Mouse (Mus musculus) heart, adult 2 months (tissue): Measurements from ENCODE around the gene Ccdc97. TPM values are rescaled to one million over a fixed set of nuclear protein-coding genes. Genes with fewer than 3 reads are reported as not detected.

Experiments
- DNase-seq, 2 experiments: peaks; one replicate each; pipeline ENCODE4 v3.0.0; 2021
- H3K27ac ChIP-seq: fragments of 200-600 bp; 2 replicates; pipeline ENCODE4 v1.8.1; 2022
- H3K27me3 ChIP-seq: fragments of 200-500 bp; 2 replicates; pipeline ENCODE4 v1.6.1; 2012; ENCODE audit warnings: mild to moderate bottlenecking, low read length, inconsistent platforms, mixed read lengths; ENCODE audit not compliant: control insufficient read depth, insufficient read depth
- H3K36me3 ChIP-seq: fragments of 200-500 bp; 2 replicates; pipeline ENCODE4 v1.6.1; 2012; ENCODE audit warnings: low read length, inconsistent platforms; ENCODE audit not compliant: control insufficient read depth, insufficient read depth
- H3K4me1 ChIP-seq: fragments of 200-500 bp; 2 replicates; pipeline ENCODE4 v1.6.1; 2011; ENCODE audit warnings: low read length; ENCODE audit not compliant: control insufficient read depth, insufficient read depth
- H3K4me3 ChIP-seq: fragments of 200-600 bp; 2 replicates; pipeline ENCODE4 v1.8.1; 2022
- H3K79me2 ChIP-seq: fragments of 200-500 bp; replicated peaks from 2 replicates; pipeline ENCODE4 v1.6.1; 2012; ENCODE audit warnings: mild to moderate bottlenecking, inconsistent platforms, low read length, moderate library complexity, mixed read lengths; ENCODE audit not compliant: control insufficient read depth, insufficient read depth
- H3K9ac ChIP-seq: fragments of 200-500 bp; 2 replicates; pipeline ENCODE4 v1.6.1; 2012; ENCODE audit warnings: low read depth, mild to moderate bottlenecking, control low read depth, inconsistent platforms, low read length, mixed read lengths
- CTCF ChIP-seq: fragments of 200-600 bp; IDR thresholded peaks from 2 replicates; pipeline ENCODE4 v1.8.1; 2022; ENCODE audit warnings: antibody characterized with exemption, mild to moderate bottlenecking, moderate library complexity
- EP300 ChIP-seq: fragments of 200-500 bp; IDR thresholded peaks from 2 replicates; pipeline ENCODE4 v1.6.1; 2011; ENCODE audit warnings: low read depth, low read length, control low read depth; ENCODE audit not compliant: insufficient read depth
- POLR2A ChIP-seq: fragments of 200-500 bp; IDR thresholded peaks from 2 replicates; pipeline ENCODE4 v1.6.1; 2011; ENCODE audit warnings: mild to moderate bottlenecking, low read depth, low read length, control low read depth; ENCODE audit not compliant: insufficient read depth
- WGBS: fragments of 180-500 bp; shearing (Covaris S2); methylation state at CpG from one replicate; pipeline ENCODE4 v1.1.7; 2018; 5-methylcytosine and 5-hydroxymethylcytosine counted together
- intact Hi-C: fragments of 180-260 bp; cut with DNase I; formaldehyde crosslinking; loops from one replicate; pipeline ENCODE4 v1.15.1; 2025
- polyA plus RNA-seq: library from polyadenylated mRNA; depleted of rRNA; stranded (reverse); fragments of >200 nt; gene quantifications from 2 replicates; pipeline ENCODE4 v1.2.3, GENCODE M21; 2012; rRNA removed
- total RNA-seq, 2 experiments: library from RNA; stranded (reverse); gene quantifications; 2 replicates each; pipeline ENCODE4 v1.2.3; 2021

Ccdc97 gene
- total and polyA plus RNA-seq, 3 experiments: 51.8 to 62.9 (median 59.3) TPM

DNA sequence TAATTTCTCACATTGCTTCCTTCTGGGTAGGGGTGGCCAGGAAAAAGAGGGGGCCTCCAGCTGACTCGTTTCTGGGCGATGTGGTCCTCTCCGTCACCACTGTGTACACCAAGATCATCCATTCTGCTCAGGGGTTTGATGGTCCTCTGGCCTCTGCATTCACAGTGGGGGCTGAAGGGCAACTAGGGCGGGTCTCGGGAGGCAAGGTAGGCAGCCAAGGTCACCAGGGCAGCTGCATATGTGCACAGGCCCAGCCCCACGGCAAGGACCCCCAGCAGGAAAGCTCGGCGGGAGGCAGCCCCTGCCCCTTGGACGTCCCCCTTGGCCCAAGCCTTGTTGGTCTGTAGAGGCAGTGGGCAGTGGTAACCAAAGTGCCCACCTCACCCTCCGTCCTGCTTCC is 49.7 kb downstream of the Ccdc97 start:
- H3K79me2 ChIP-seq: no peaks in the 10 kb centered on the region
- no peaks in the 10 kb centered on the region for H3K27me3 ChIP-seq
- 89% methylated on average over 10 of the region's 10 CpGs for WGBS
- intact Hi-C loops: no loop called here
- no peaks in the 10 kb centered on the region for H3K4me1 ChIP-seq
- H3K4me3 ChIP-seq: no peak overlapping the region
- DNase-seq: no peak
- no peaks in the 10 kb centered on the region for H3K36me3 ChIP-seq
- H3K27ac ChIP-seq: no peak overlapping the region
- no peak for TF ChIP-seq EP300
- no peak for TF ChIP-seq POLR2A
- no peak for TF ChIP-seq CTCF
- H3K9ac ChIP-seq: no peak overlapping the region

DNA sequence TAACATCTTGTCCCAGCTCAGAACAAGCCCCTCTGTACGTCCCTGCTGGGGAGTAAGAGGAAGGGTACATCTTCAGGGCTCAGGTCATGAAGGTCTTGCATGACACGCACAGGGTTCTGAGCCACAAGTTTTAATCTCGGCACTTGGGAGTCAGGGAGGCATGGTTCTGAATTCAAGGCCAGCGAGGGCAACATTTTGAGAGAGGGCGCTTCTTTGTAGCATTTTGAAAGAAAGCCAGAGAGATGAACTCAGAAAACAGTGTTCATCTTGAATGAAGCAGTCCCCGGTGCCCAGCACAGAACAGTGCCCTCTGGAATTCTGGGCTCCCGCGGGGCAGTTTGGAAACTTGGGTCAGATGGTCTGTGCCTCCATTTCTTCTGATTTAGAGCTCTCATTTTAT is 52.5 kb downstream of the Ccdc97 start:
- 92% methylated on average over 8 of the region's 8 CpGs for WGBS

More for the DNA sequence above, 52.5 kb downstream of the Ccdc97 start:
- Histone ChIP-seq H3K4me3 (no peak overlapping the region), H3K36me3 (no peaks in the 10 kb centered on the region), H3K4me1 (no peaks in the 10 kb centered on the region), H3K27ac (no peak overlapping the region), H3K9ac (no peak overlapping the region), H3K79me2 (no peaks in the 10 kb centered on the region; the same call in 1 of the 2 replicates), H3K27me3 (no peaks in the 10 kb centered on the region)
- DNase-seq: no peak
- TF ChIP-seq EP300 (no peak), CTCF (no peak), POLR2A (no peak)
- intact Hi-C loops: no loop called here

Other genes with a start within 250 kb of the Ccdc97 start
- 10 to 100 TPM; 13.5 to 14.6 TPM for gene Ceacam1, start 241.5 kb downstream of the Ccdc97 start, total RNA-seq
- 9.8 and 17.3 TPM in 2 replicates for gene Ceacam1, start 241.5 kb downstream of the Ccdc97 start, polyA plus RNA-seq
- 1 to 10 TPM; 2.6 to 3.3 TPM for gene Ceacam2, start 179.2 kb downstream of the Ccdc97 start, total RNA-seq
- gene Ceacam2, start 179.2 kb downstream of the Ccdc97 start, polyA plus RNA-seq: 0.06 and 0.10 TPM in 2 replicates
- under 1 TPM in 1 of 2 experiments, not detected in 1; 0.47 TPM for gene Erich4, start 103.2 kb downstream of the Ccdc97 start, total RNA-seq
- not detected in 2 replicates for gene Erich4, start 103.2 kb downstream of the Ccdc97 start, polyA plus RNA-seq
- gene Dmac2, start 99.7 kb downstream of the Ccdc97 start, total RNA-seq: 10 to 100 TPM; 52.2 to 61.8 TPM
- gene Dmac2, start 99.7 kb downstream of the Ccdc97 start, polyA plus RNA-seq: 83.8 and 85.2 TPM in 2 replicates
- 1 to 10 TPM; 2.3 to 3.8 TPM for gene B3gnt8, start 92.4 kb downstream of the Ccdc97 start, total RNA-seq
- gene B3gnt8, start 92.4 kb downstream of the Ccdc97 start, polyA plus RNA-seq: 4.7 and 6.4 TPM in 2 replicates
- gene Bckdha, start 60.1 kb downstream of the Ccdc97 start, total RNA-seq: 100 to 1,000 TPM; 225 to 312 TPM
- 490 and 545 TPM in 2 replicates for gene Bckdha, start 60.1 kb downstream of the Ccdc97 start, polyA plus RNA-seq
- 10 to 100 TPM; 16.6 to 20.5 TPM for gene Exosc5, start 59.9 kb downstream of the Ccdc97 start, total RNA-seq
- 21.0 and 23.5 TPM in 2 replicates for gene Exosc5, start 59.9 kb downstream of the Ccdc97 start, polyA plus RNA-seq
- gene Tmem91, start 43.9 kb downstream of the Ccdc97 start, total RNA-seq: not detected
- gene Tmem91, start 43.9 kb downstream of the Ccdc97 start, polyA plus RNA-seq: 1.1 TPM in 1 of 2 replicates, not detected in the other
- gene B9d2, start 38.3 kb downstream of the Ccdc97 start, total RNA-seq: 10 to 100 TPM in 1 of 2 experiments, 1 to 10 TPM in 1; 7.9 to 10.2 TPM
- gene B9d2, start 38.3 kb downstream of the Ccdc97 start, polyA plus RNA-seq: 31.5 and 32.2 TPM in 2 replicates
- 10 to 100 TPM; 21.5 to 22.5 TPM for gene Tgfb1, start 32.1 kb downstream of the Ccdc97 start, total RNA-seq
- gene Tgfb1, start 32.1 kb downstream of the Ccdc97 start, polyA plus RNA-seq: 16.3 and 24.7 TPM in 2 replicates
- gene Hnrnpul1, start 35.7 kb upstream of the Ccdc97 start, total RNA-seq: 10 to 100 TPM; 71.0 to 76.2 TPM
- 24.5 and 29.4 TPM in 2 replicates for gene Hnrnpul1, start 35.7 kb upstream of the Ccdc97 start, polyA plus RNA-seq
- 10 to 100 TPM; 75.0 to 82.4 TPM for gene Axl, start 69.6 kb upstream of the Ccdc97 start, total RNA-seq
- gene Axl, start 69.6 kb upstream of the Ccdc97 start, polyA plus RNA-seq: 51.8 and 73.7 TPM in 2 replicates
- 1 to 10 TPM; 5.7 to 5.9 TPM for gene Cyp2s1, start 97.8 kb upstream of the Ccdc97 start, total RNA-seq
- gene Cyp2s1, start 97.8 kb upstream of the Ccdc97 start, polyA plus RNA-seq: 5.4 and 10.1 TPM in 2 replicates
- 1 to 10 TPM; 1.3 to 3.1 TPM for gene Cyp2b10, start 178.5 kb upstream of the Ccdc97 start, total RNA-seq
- gene Cyp2b10, start 178.5 kb upstream of the Ccdc97 start, polyA plus RNA-seq: 0.29 and 1.8 TPM in 2 replicates